28 mouse cellular contexts compared by ENCODE assay signal in genomic region chr2:106477991-106478390, GRCm38 (mm10).
"Had no signal": no experiment of that assay in that cellular context is flagged by ENCODE, and none has a peak within 500 bp of the region (broad histone marks: within the 10 kb centered on the region; RNA-seq: fewer than 3 reads in every experiment).

No protein-coding gene starts in this region.

- H3K9me3 ChIP-seq: embryonic facial prominence, embryonic 10.5 days; embryonic facial prominence, embryonic 12.5 days; embryonic facial prominence, embryonic 13.5 days; embryonic facial prominence, embryonic 15.5 days; forebrain, embryonic 10.5 days; forebrain, embryonic 12.5 days; forebrain, embryonic 13.5 days; forebrain, embryonic 15.5 days had no signal

- H3K4me2 ChIP-seq: embryonic facial prominence, embryonic 12.5 days; embryonic facial prominence, embryonic 13.5 days; embryonic facial prominence, embryonic 15.5 days; forebrain, embryonic 12.5 days; forebrain, embryonic 13.5 days; forebrain, embryonic 15.5 days had no signal

- H3K9ac ChIP-seq: embryonic facial prominence, embryonic 12.5 days; embryonic facial prominence, embryonic 13.5 days; embryonic facial prominence, embryonic 15.5 days; forebrain, embryonic 12.5 days; forebrain, embryonic 13.5 days; forebrain, embryonic 15.5 days; forebrain, postnatal 0 days had no signal

- ATAC-seq: forebrain, embryonic 13.5 days; forebrain, embryonic 14.5 days; forebrain, embryonic 15.5 days; forebrain, embryonic 16.5 days; forebrain, postnatal 0 days had no signal

- H3K4me3 ChIP-seq: embryonic facial prominence, embryonic 10.5 days; embryonic facial prominence, embryonic 12.5 days; embryonic facial prominence, embryonic 13.5 days; embryonic facial prominence, embryonic 15.5 days; erythroblast, embryonic 14.5 days; forebrain, embryonic 10.5 days; forebrain, embryonic 12.5 days; forebrain, embryonic 13.5 days; forebrain, embryonic 15.5 days; gastrocnemius, adult 2 months; heart, adult 2 months had no signal

- H3K27me3 ChIP-seq: embryonic facial prominence, embryonic 12.5 days; embryonic facial prominence, embryonic 13.5 days; embryonic facial prominence, embryonic 15.5 days; forebrain, embryonic 12.5 days; forebrain, embryonic 13.5 days; forebrain, embryonic 15.5 days had no signal

- DNase-seq: cerebellum, adult 8-10 months; cerebellum, adult 9-10 months; cerebellum, adult 9-11 months; cerebellum, postnatal 10 days; cerebellum, postnatal 14 days; cerebellum, postnatal 25 days; cerebellum, postnatal 36 days; embryo, embryonic 11 days; forebrain, postnatal 0 days; gastrocnemius, adult 2 months; gastrocnemius, postnatal 10 days; gastrocnemius, postnatal 14 days; gastrocnemius, postnatal 25 days; gastrocnemius, postnatal 36 days; heart, adult 11 months; heart, adult 18-20 months; heart, adult 2 months had no signal

- H3K27ac ChIP-seq: embryonic facial prominence, embryonic 10.5 days; embryonic facial prominence, embryonic 12.5 days; embryonic facial prominence, embryonic 13.5 days; embryonic facial prominence, embryonic 15.5 days; forebrain, embryonic 10.5 days; forebrain, embryonic 12.5 days; forebrain, embryonic 13.5 days; forebrain, embryonic 15.5 days; gastrocnemius, adult 2 months; heart, adult 2 months had no signal

- H3K4me1 ChIP-seq: embryonic facial prominence, embryonic 10.5 days; embryonic facial prominence, embryonic 12.5 days; embryonic facial prominence, embryonic 13.5 days; embryonic facial prominence, embryonic 15.5 days; forebrain, embryonic 10.5 days; forebrain, embryonic 12.5 days; forebrain, embryonic 13.5 days; forebrain, embryonic 15.5 days had no signal

- H3K36me3 ChIP-seq: embryonic facial prominence, embryonic 10.5 days; embryonic facial prominence, embryonic 12.5 days; embryonic facial prominence, embryonic 13.5 days; embryonic facial prominence, embryonic 15.5 days; forebrain, embryonic 10.5 days; forebrain, embryonic 12.5 days; forebrain, embryonic 15.5 days had no signal
